Mouse (Mus musculus) lung, postnatal 14 days (tissue): Measurements from ENCODE around the gene Spen.

Source experiments
- DNase-seq: peaks from one replicate; pipeline ENCODE4 v3.0.0; 2021

Gene Spen

GRCm38 (mm10) chr4:141469343-141469742 lies 69.1 kb downstream of the Spen start:
- DNase-seq = no peak

GRCm38 (mm10) chr4:141468576-141468975 lies 69.8 kb downstream of the Spen start:
- DNase-seq = no peak

- DNase-seq = no peak
Measured at GRCm38 (mm10) chr4:141467581-141467927, 70.8 kb downstream of the Spen start.

- no peak for DNase-seq
Measured at GRCm38 (mm10) chr4:141466844-141467580, 71.4 kb downstream of the Spen start.

- no peak for DNase-seq
Measured at GRCm38 (mm10) chr4:141466289-141466795, 72.1 kb downstream of the Spen start.

GRCm38 (mm10) chr4:141465512-141466288 lies 72.7 kb downstream of the Spen start:
- DNase-seq = no peak

- no peak for DNase-seq
Measured at GRCm38 (mm10) chr4:141464722-141465121, 73.7 kb downstream of the Spen start.

GRCm38 (mm10) chr4:141463472-141463871 lies 74.9 kb downstream of the Spen start:
- no peak for DNase-seq

GRCm38 (mm10) chr4:141461576-141461975 lies 76.8 kb downstream of the Spen start:
- DNase-seq = no peak

GRCm38 (mm10) chr4:141461088-141461487 lies 77.3 kb downstream of the Spen start:
- DNase-seq = no peak

GRCm38 (mm10) chr4:141460481-141460880 lies 77.9 kb downstream of the Spen start:
- no peak for DNase-seq

- no peak for DNase-seq
Measured at GRCm38 (mm10) chr4:141459766-141460165, 78.6 kb downstream of the Spen start.

GRCm38 (mm10) chr4:141458888-141459287 lies 79.5 kb downstream of the Spen start:
- DNase-seq = no peak

- DNase-seq = no peak
Measured at GRCm38 (mm10) chr4:141458236-141458635, 80.2 kb downstream of the Spen start.

GRCm38 (mm10) chr4:141456193-141456938 lies 82.0 kb downstream of the Spen start:
- no peak for DNase-seq

GRCm38 (mm10) chr4:141455526-141455925 lies 82.9 kb downstream of the Spen start:
- DNase-seq = no peak

- no peak for DNase-seq
Measured at GRCm38 (mm10) chr4:141454581-141455350, 83.6 kb downstream of the Spen start.

GRCm38 (mm10) chr4:141451916-141452450 lies 86.4 kb downstream of the Spen start:
- DNase-seq = no peak

- DNase-seq = no peak
Measured at GRCm38 (mm10) chr4:141451251-141451650, 87.1 kb downstream of the Spen start.

GRCm38 (mm10) chr4:141446211-141446610 lies 92.2 kb downstream of the Spen start:
- no peak for DNase-seq

- no peak for DNase-seq
Measured at GRCm38 (mm10) chr4:141445328-141445720, 93.1 kb downstream of the Spen start.
